Mouse (Mus musculus) midbrain, embryonic 12.5 days (tissue): Measurements from ENCODE around the gene Gpatch2. TPM values are rescaled to one million over a fixed set of nuclear protein-coding genes. Genes with fewer than 3 reads are reported as not detected.

ENCODE experiments used
- ATAC-seq: fragments of 200-750 bp; cut with Nextera tagmentation; 2 replicates; pipeline ENCODE4 v1.8.0; 2017; ENCODE audit warnings: low read depth, moderate TSS enrichment, moderate library complexity; ENCODE audit not compliant: low FRiP score
- H3K27ac ChIP-seq: fragments of 300-500 bp; sonication (generic); replicated peaks from 2 replicates; pipeline ENCODE4 v1.5.1; 2016; ENCODE audit warnings: mild to moderate bottlenecking
- H3K27me3 ChIP-seq: fragments of 300-500 bp; sonication (generic); 2 replicates; pipeline ENCODE4 v1.6.1; 2016; ENCODE audit warnings: mild to moderate bottlenecking
- H3K36me3 ChIP-seq: fragments of 300-500 bp; sonication (generic); 2 replicates; pipeline ENCODE4 v1.6.1; 2016
- H3K4me1 ChIP-seq: fragments of 300-500 bp; sonication (generic); 2 replicates; pipeline ENCODE4 v1.6.1; 2016
- H3K4me2 ChIP-seq: fragments of 300-500 bp; sonication (generic); replicated peaks from 2 replicates; pipeline ENCODE4 v1.6.1; 2016; ENCODE audit warnings: mild to moderate bottlenecking, moderate library complexity
- H3K4me3 ChIP-seq: fragments of 300-500 bp; sonication (generic); 2 replicates; pipeline ENCODE4 v1.5.1; 2016; ENCODE audit warnings: mild to moderate bottlenecking
- H3K9ac ChIP-seq: fragments of 300-500 bp; sonication (generic); replicated peaks from 2 replicates; pipeline ENCODE4 v1.6.1; 2016; ENCODE audit warnings: mild to moderate bottlenecking, moderate library complexity
- H3K9me3 ChIP-seq: fragments of 300-500 bp; sonication (generic); 2 replicates; pipeline ENCODE4 v1.6.1; 2016; ENCODE audit warnings: mild to moderate bottlenecking
- WGBS: fragments of 180-500 bp; shearing (Covaris S2); methylation state at CpG from one replicate; pipeline ENCODE4 v1.1.7; 2016; 5-methylcytosine and 5-hydroxymethylcytosine counted together
- polyA plus RNA-seq: library from polyadenylated mRNA; unstranded; fragments of >200 nt; fragmentation: Nextera tagmentation; extraction: Ambion mirVana; gene quantifications from 2 replicates; pipeline ENCODE4 v1.2.1, GENCODE M21; 2016

Gpatch2 gene
- polyA plus RNA-seq, 1 experiment from 2014 or later: 31.0 TPM

DNA sequence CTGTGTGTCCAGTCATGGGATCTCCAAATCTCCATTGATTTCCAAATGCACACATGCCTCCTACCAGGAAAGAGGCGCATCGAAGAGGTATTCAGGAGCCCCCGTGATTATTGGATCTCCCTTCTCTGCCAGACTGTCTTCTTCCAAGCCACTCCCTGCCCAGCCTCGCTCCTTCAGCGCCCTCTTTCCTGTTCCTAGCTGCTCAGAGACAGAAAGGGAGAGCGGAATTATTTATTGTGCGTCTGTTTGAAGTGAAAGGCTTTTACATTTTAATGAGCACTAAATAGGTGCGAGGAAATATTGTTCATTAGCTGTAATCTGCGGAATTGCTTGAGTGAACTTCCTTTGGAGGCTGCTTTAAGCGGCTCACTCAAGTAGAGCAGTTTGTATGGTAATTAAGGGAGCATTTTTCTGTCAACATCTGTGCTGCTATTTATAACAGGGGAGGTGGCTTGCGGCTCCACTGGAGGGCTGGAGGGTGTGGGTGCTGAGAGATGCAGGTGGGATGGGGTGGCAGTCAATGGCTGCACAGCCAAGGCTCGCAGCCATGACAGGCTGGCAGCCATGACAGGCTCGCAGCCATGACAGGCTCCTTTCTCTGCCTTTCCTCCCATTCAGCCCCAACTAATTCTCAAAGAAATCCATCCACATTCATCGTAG, 162.7 kb downstream of the Gpatch2 start:
- Histone ChIP-seq H3K4me1 (peaks cover 16% of the 10 kb centered on the region; the same call in 1 of the 2 replicates), H3K9ac (no peak overlapping the region), H3K36me3 (no peaks in the 10 kb centered on the region), H3K4me3 (no peak overlapping the region), H3K9me3 (no peaks in the 10 kb centered on the region), H3K4me2 (no peak overlapping the region), H3K27me3 (no peaks in the 10 kb centered on the region), H3K27ac (no peak overlapping the region)
- ATAC-seq: peak; percentile 72
- WGBS: 58% methylated on average over 14 of the region's 14 CpGs

- Histone ChIP-seq H3K27ac (no peak overlapping the region), H3K9ac (no peak overlapping the region), H3K4me1 (no peaks in the 10 kb centered on the region), H3K4me2 (no peak overlapping the region), H3K4me3 (no peak overlapping the region), H3K9me3 (no peaks in the 10 kb centered on the region), H3K27me3 (no peaks in the 10 kb centered on the region), H3K36me3 (no peaks in the 10 kb centered on the region)
- 84% methylated on average over 4 of the region's 4 CpGs for WGBS
- ATAC-seq: no peak
Measured at GRCm38 (mm10) chr1:187389476-187389875, 174.2 kb downstream of the Gpatch2 start.

- no peak for ATAC-seq
- no peak overlapping the region for H3K4me2 ChIP-seq
- no peak overlapping the region for H3K27ac ChIP-seq
- no peaks in the 10 kb centered on the region for H3K36me3 ChIP-seq
- no peaks in the 10 kb centered on the region for H3K27me3 ChIP-seq
- 91% methylated on average over 9 of the region's 9 CpGs for WGBS
- no peaks in the 10 kb centered on the region for H3K9me3 ChIP-seq
- no peaks in the 10 kb centered on the region for H3K4me1 ChIP-seq
- H3K9ac ChIP-seq: no peak overlapping the region
- no peak overlapping the region for H3K4me3 ChIP-seq
Measured at GRCm38 (mm10) chr1:187400834-187401233, 185.5 kb downstream of the Gpatch2 start.

Other genes with a start within 250 kb of the Gpatch2 start
- gene D1Pas1, start 248.1 kb upstream of the Gpatch2 start, polyA plus RNA-seq: 0.16 and 0.20 TPM in 2 replicates
- 1.2 and 1.6 TPM in 2 replicates for gene Spata17, start within 50 bp of the Gpatch2 start, polyA plus RNA-seq